Mouse (Mus musculus) embryonic fibroblast, embryonic 13.5 days (primary cell): Measurements from ENCODE around the gene Dpp8.

Experiments used
- CTCF ChIP-seq: IDR thresholded peaks from 2 replicates; pipeline ENCODE4 v1.5.1; 2011; ENCODE audit warnings: mild to moderate bottlenecking, control low read depth, low read length, moderate library complexity, borderline replicate concordance; ENCODE audit not compliant: insufficient read depth
- POLR2A ChIP-seq: IDR thresholded peaks from 2 replicates; pipeline ENCODE4 v1.6.1; 2011; ENCODE audit warnings: low read depth, mild to moderate bottlenecking, control low read depth, low read length, moderate library complexity

GRCm38 (mm10) chr9:65022580-65023135 is 9.6 kb upstream of the Dpp8 start:
- no peak for TF ChIP-seq CTCF
- no peak for TF ChIP-seq POLR2A
